Mouse (Mus musculus): ENCODE results near the gene Cfap221. TPM values are rescaled to one million over a fixed set of nuclear protein-coding genes. Genes with fewer than 3 reads are reported as not detected.

Cfap221 gene
- total and polyA plus RNA-seq, 3 experiments = not detected

DNA sequence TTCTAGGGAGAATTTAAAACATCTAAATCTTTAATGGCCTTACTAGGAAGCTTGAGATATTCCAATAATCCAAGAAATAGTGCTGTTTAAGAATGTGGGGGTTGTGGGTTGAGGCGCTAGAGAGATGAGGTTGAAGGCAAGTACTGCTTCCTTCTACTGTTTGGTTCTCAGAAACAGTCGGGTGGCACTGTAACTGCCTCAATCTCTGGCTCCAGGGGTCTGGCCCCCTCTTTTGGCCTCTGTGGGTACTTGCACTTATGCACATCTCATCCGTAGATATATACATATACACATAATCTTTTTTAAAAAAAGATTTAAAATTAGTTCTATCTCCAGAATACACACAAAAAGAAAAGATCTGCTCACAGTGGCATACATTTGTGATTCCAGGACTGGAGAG is 21.9 kb upstream of the Cfap221 start:
- peak; percentile 13 for DNase-seq (ENCODE audit: extremely low read depth)
- dilution Hi-C loops (cut with MboI; ENCODE audit: extremely low pct_ligation_motif_present, extremely low pct_unique_long_range_greater_than_20kb, low sequenced_read_pairs) = no loop called here
- no peak overlapping the region for H3K4me3 ChIP-seq (replicated peaks in 1 of 3; ENCODE audit: low read depth in 2 of 3, low read length in 2 of 3, poor library complexity in 1 of 3)

DNA sequence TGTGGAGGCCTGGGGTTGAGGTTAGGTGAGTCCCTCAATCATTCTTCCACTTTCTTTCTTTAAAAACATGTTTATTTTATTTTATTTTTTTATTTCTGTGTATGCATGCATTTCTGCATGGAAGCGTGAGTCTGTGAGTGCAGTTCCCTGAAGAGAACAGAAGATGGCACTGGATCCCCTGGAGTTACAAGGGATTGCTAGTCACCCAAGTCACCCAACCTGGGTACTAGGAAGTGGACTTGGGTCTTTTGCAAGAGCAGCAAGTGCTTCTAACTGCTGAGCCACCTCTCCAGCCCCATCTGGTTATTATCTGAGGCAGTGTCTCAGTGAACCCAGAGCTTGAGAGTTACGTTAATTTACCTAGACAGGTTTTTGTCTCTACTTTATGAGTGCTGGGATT is 19.2 kb upstream of the Cfap221 start:
- Histone ChIP-seq H3K27me3 (replicated peaks) (no peaks in the 10 kb centered on the region), H3K36me3 (replicated peaks in 1 of 2; ENCODE audit: control insufficient read depth in 1 of 2, insufficient read depth in 1 of 2, low read length in 1 of 2) (no peaks in the 10 kb centered on the region), H3K4me3 (replicated peaks in 1 of 3; ENCODE audit: low read depth in 2 of 3, low read length in 2 of 3, poor library complexity in 1 of 3) (no peak overlapping the region), H3K4me1 (ENCODE audit: control insufficient read depth in 1 of 2, insufficient read depth in 2 of 2) (peaks cover 8 to 20% of the 10 kb centered on the region in 2 experiments), H3K4me2 (ENCODE audit: insufficient read depth, low read depth, poor library complexity, severe bottlenecking) (no peak overlapping the region), H3K9ac (ENCODE audit: insufficient read depth, low read depth) (no peak overlapping the region), H3K27ac (ENCODE audit: insufficient read depth, low read depth) (no peak overlapping the region), H3K79me2 (replicated peaks; ENCODE audit: control insufficient read depth, extremely low read depth, insufficient read depth, poor library complexity, severe bottlenecking) (no peaks in the 10 kb centered on the region), H3K9me3 (replicated peaks; ENCODE audit: low read length) (no peaks in the 10 kb centered on the region)
- TF ChIP-seq POLR2A (IDR thresholded peaks at IDR 0.05; ENCODE audit: low read depth, low read length) (no peak), CTCF (conservative IDR thresholded peaks at IDR 0.05 in 1 of 2, IDR thresholded peaks at IDR 0.05 in 1 of 2; ENCODE audit: low read depth in 2 of 2, low read length in 2 of 2) (peak; percentile 34 to 74; a peak in 2 of 4 replicates), ELF1 (IDR thresholded peaks at IDR 0.05; ENCODE audit: low read depth, low read length) (0 out of 2 replicates have a peak, but pooled peaks have one; percentile 13), RAD21 (IDR thresholded peaks at IDR 0.05; ENCODE audit: low read depth, low read length) (peak; percentile 72), SMC3 (IDR thresholded peaks at IDR 0.05; ENCODE audit: low read depth, low read length) (peak; percentile 50)
- in situ Hi-C loops (cut with MboI; ENCODE audit: low pct_ligation_motif_present, low pct_unique_long_range_greater_than_20kb, low sequenced_read_pairs) = no loop called here
- dilution Hi-C loops (cut with MboI; ENCODE audit: extremely low pct_ligation_motif_present, extremely low pct_unique_long_range_greater_than_20kb, low sequenced_read_pairs) = no loop called here
- DNase-seq (ENCODE audit: extremely low read depth) = peak; percentile 43

More for the DNA sequence above, 21.9 kb upstream of the Cfap221 start:
- Histone ChIP-seq H3K27me3 (replicated peaks) (no peaks in the 10 kb centered on the region), H3K79me2 (replicated peaks; ENCODE audit: control insufficient read depth, extremely low read depth, insufficient read depth, poor library complexity, severe bottlenecking) (no peaks in the 10 kb centered on the region), H3K4me1 (ENCODE audit: control insufficient read depth in 1 of 2, insufficient read depth in 2 of 2) (peaks cover 12 to 20% of the 10 kb centered on the region in 2 experiments), H3K27ac (ENCODE audit: insufficient read depth, low read depth) (no peak overlapping the region), H3K9ac (ENCODE audit: insufficient read depth, low read depth) (no peak overlapping the region), H3K9me3 (replicated peaks; ENCODE audit: low read length) (no peaks in the 10 kb centered on the region), H3K36me3 (replicated peaks in 1 of 2; ENCODE audit: control insufficient read depth in 1 of 2, insufficient read depth in 1 of 2, low read length in 1 of 2) (no peaks in the 10 kb centered on the region), H3K4me2 (ENCODE audit: insufficient read depth, low read depth, poor library complexity, severe bottlenecking) (peak overlapping the region; percentile 41; the same call in 1 of the 2 replicates)
- TF ChIP-seq CTCF (conservative IDR thresholded peaks at IDR 0.05 in 1 of 2, IDR thresholded peaks at IDR 0.05 in 1 of 2; ENCODE audit: low read depth in 2 of 2, low read length in 2 of 2) (peak in 1 of 2 experiments; percentile 43; a peak in 2 of 4 replicates), MEF2A (IDR thresholded peaks at IDR 0.05; ENCODE audit: borderline replicate concordance, low read depth, low read length) (no peak), RAD21 (IDR thresholded peaks at IDR 0.05; ENCODE audit: low read depth, low read length) (peak; percentile 3)
- in situ Hi-C loops (cut with MboI; ENCODE audit: low pct_ligation_motif_present, low pct_unique_long_range_greater_than_20kb, low sequenced_read_pairs) = no loop called here

DNA sequence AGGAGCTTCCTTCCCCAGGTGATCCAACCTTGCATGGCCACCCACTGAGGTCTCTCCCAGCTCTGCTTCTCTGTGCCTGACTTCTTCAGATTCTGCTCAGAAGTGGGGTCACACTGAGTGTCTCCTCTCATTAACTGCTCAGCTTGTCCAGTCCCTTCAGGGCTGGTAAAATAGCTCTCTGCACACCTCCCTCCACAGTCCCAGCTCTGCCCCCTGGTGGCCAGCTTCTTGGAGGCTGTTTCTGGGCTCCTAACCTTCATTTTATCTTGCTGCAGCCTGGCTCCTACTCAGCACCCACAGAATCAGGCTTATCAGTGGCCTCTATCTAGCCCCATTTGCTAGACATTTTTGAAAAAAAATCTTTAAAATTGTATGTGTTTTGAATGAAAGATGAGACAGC is 16.1 kb upstream of the Cfap221 start:
- Histone ChIP-seq H3K9me3 (replicated peaks; ENCODE audit: low read length) (no peaks in the 10 kb centered on the region), H3K4me2 (ENCODE audit: insufficient read depth, low read depth, poor library complexity, severe bottlenecking) (no peak overlapping the region), H3K27ac (ENCODE audit: insufficient read depth, low read depth) (no peak overlapping the region), H3K9ac (ENCODE audit: insufficient read depth, low read depth) (no peak overlapping the region), H3K4me3 (replicated peaks in 1 of 3; ENCODE audit: low read depth in 2 of 3, low read length in 2 of 3, poor library complexity in 1 of 3) (no peak overlapping the region), H3K79me2 (replicated peaks; ENCODE audit: control insufficient read depth, extremely low read depth, insufficient read depth, poor library complexity, severe bottlenecking) (no peaks in the 10 kb centered on the region), H3K36me3 (replicated peaks in 1 of 2; ENCODE audit: control insufficient read depth in 1 of 2, insufficient read depth in 1 of 2, low read length in 1 of 2) (no peaks in the 10 kb centered on the region), H3K27me3 (replicated peaks) (no peaks in the 10 kb centered on the region), H3K4me1 (ENCODE audit: control insufficient read depth in 1 of 2, insufficient read depth in 2 of 2) (no peaks in the 10 kb centered on the region)
- in situ Hi-C loops (cut with MboI; ENCODE audit: low pct_ligation_motif_present, low pct_unique_long_range_greater_than_20kb, low sequenced_read_pairs) (no loop called here), dilution Hi-C loops (cut with MboI; ENCODE audit: extremely low pct_ligation_motif_present, extremely low pct_unique_long_range_greater_than_20kb, low sequenced_read_pairs) (no loop called here)
- peak; percentile 62 for DNase-seq (ENCODE audit: extremely low read depth)
- TF ChIP-seq SMC3 (IDR thresholded peaks at IDR 0.05; ENCODE audit: low read depth, low read length) (peak; percentile 86), CTCF (conservative IDR thresholded peaks at IDR 0.05 in 1 of 2, IDR thresholded peaks at IDR 0.05 in 1 of 2; ENCODE audit: low read depth in 2 of 2, low read length in 2 of 2) (peak; percentile 66 to 86), RAD21 (IDR thresholded peaks at IDR 0.05; ENCODE audit: low read depth, low read length) (peak; percentile 55), MXI1 (IDR thresholded peaks at IDR 0.05; ENCODE audit: low read depth, low read length) (no peak), MAFK (IDR thresholded peaks at IDR 0.05; ENCODE audit: insufficient replicate concordance, low read length) (no peak)

Data from CH12.LX (cell line).